Mouse (Mus musculus) heart, embryonic 13.5 days (tissue): Measurements from ENCODE around the gene 4931429L15Rik. TPM values are rescaled to one million over a fixed set of nuclear protein-coding genes. Genes with fewer than 3 reads are reported as not detected.
"Not testable (repeated sequence)": the region's sequence is repeated elsewhere in the genome, so short reads cannot be mapped to it uniquely, and the experiment has no call there.

ENCODE experiments used
- ATAC-seq: fragments of 200-750 bp; cut with Nextera tagmentation; 2 replicates; pipeline ENCODE4 v1.8.0; 2017; ENCODE audit warnings: moderate TSS enrichment; ENCODE audit not compliant: insufficient number of reproducible peaks, low FRiP score, low TSS enrichment; ENCODE audit errors: extremely low read depth
- H3K27ac ChIP-seq: fragments of 300-500 bp; sonication (generic); replicated peaks from 2 replicates; pipeline ENCODE4 v1.5.1; 2015; ENCODE audit warnings: moderate library complexity, mild to moderate bottlenecking, inconsistent platforms
- H3K27me3 ChIP-seq: fragments of 300-500 bp; sonication (generic); replicated peaks from 2 replicates; pipeline ENCODE4 v1.6.1; 2015; ENCODE audit warnings: mild to moderate bottlenecking, inconsistent platforms
- H3K36me3 ChIP-seq: fragments of 300-500 bp; sonication (generic); 2 replicates; pipeline ENCODE4 v1.6.1; 2015; ENCODE audit warnings: mild to moderate bottlenecking, inconsistent platforms
- H3K4me1 ChIP-seq: fragments of 300-500 bp; sonication (generic); 2 replicates; pipeline ENCODE4 v1.6.1; 2015; ENCODE audit warnings: inconsistent platforms
- H3K4me2 ChIP-seq: fragments of 300-500 bp; sonication (generic); 2 replicates; pipeline ENCODE4 v1.6.1; 2015; ENCODE audit warnings: inconsistent platforms, mild to moderate bottlenecking, moderate library complexity
- H3K4me3 ChIP-seq: fragments of 300-500 bp; sonication (generic); 2 replicates; pipeline ENCODE4 v1.5.1; 2015; ENCODE audit warnings: moderate library complexity, mild to moderate bottlenecking, inconsistent platforms
- H3K9ac ChIP-seq: fragments of 300-500 bp; sonication (generic); 2 replicates; pipeline ENCODE4 v1.6.1; 2015; ENCODE audit warnings: inconsistent platforms, mild to moderate bottlenecking, moderate library complexity
- H3K9me3 ChIP-seq: fragments of 300-500 bp; sonication (generic); 2 replicates; pipeline ENCODE4 v1.6.1; 2016; ENCODE audit warnings: inconsistent platforms
- WGBS: fragments of 180-500 bp; shearing (Covaris S2); methylation state at CpG from one replicate; pipeline ENCODE4 v1.1.7; 2015; ENCODE audit warnings: mixed read lengths; 5-methylcytosine and 5-hydroxymethylcytosine counted together
- polyA plus RNA-seq: library from polyadenylated mRNA; unstranded; fragments of >200 nt; fragmentation: Nextera tagmentation; extraction: Ambion mirVana; gene quantifications from 2 replicates; pipeline ENCODE4 v1.2.1, GENCODE M21; 2015

The 4931429L15Rik gene
- polyA plus RNA-seq, 1 experiment from 2014 or later, result not detected

DNA sequence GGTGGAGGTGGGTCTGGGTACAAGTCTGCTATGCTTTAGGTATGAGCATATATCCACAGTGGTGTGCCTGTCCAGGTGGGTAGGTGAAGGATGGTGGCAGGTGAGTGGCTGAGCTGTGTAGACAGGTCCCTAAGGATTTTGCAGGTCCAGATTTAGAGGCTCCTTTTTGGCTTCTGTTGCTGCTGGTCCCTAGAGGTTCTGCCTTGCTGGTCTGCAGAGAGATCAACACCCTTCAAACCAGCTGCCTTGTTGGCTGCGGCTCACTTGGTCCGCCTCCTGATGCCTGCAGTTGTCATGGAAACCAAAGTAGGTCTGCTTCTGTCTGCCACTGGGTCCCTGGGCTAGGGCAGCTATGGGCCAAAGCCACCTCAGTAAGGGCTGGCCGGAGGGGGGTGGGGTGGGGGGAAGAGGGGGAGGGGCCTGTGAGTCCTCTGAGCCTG lies 18.1 kb upstream of the 4931429L15Rik start:
- no peak; the same call in 1 of the 2 replicates for ATAC-seq
- 2% methylated on average over 3 of the region's 3 CpGs for WGBS
- Histone ChIP-seq H3K9me3 (no peaks in the 10 kb centered on the region), H3K27me3 (peaks cover 39% of the 10 kb centered on the region), H3K9ac (no peak overlapping the region), H3K4me3 (no peak overlapping the region), H3K4me1 (peaks cover 4% of the 10 kb centered on the region; the same call in 1 of the 2 replicates), H3K4me2 (no peak overlapping the region), H3K27ac (no peak overlapping the region), H3K36me3 (no peaks in the 10 kb centered on the region)

DNA sequence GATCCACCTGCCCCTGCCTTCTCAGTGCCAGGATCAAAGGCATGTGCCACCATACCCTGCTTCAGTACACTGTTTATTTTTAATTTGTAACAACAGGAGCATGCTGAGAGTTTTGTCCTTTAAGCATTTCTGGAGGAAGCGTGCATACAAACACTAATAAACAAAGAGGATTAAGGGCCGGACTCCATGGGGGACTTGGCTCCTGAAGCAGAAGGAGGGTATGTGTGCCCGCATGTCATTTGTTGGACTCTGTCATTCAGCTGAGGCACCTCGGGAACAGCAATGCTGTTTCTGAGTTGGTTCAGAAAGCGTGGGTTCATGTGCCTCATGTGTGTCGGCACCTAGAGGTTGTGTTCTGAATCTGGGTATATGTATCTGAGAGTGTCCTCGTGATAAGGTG lies 17.5 kb upstream of the 4931429L15Rik start:
- Histone ChIP-seq H3K9ac (no peak overlapping the region), H3K4me3 (no peak overlapping the region), H3K27ac (no peak overlapping the region), H3K36me3 (no peaks in the 10 kb centered on the region), H3K4me1 (peaks cover 4% of the 10 kb centered on the region; the same call in 1 of the 2 replicates), H3K9me3 (no peaks in the 10 kb centered on the region), H3K4me2 (no peak overlapping the region), H3K27me3 (peaks cover 44% of the 10 kb centered on the region)
- no peak for ATAC-seq
- 61% methylated on average over 7 of the region's 7 CpGs for WGBS

DNA sequence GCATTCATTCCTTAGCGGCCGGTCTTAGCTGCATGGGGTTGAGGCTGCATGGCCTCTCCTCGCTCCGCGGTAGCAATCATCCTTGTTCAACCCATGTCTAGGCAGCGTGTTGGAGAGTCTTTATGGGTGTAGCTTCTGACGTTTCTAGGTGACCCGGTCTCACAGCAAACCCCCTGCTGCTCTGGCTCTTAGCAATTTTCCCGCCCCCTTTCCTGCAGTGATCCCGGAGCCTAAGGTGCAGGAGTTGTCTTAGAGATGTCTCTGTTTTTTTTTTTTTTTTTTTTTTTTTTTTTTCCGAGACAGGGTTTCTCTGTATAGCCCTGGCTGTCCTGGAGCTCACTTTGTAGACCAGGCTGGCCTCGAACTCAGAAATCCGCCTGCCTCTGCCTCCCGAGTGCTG lies 16.5 kb upstream of the 4931429L15Rik start:
- WGBS, result 66% methylated on average over 13 of the region's 14 CpGs

DNA sequence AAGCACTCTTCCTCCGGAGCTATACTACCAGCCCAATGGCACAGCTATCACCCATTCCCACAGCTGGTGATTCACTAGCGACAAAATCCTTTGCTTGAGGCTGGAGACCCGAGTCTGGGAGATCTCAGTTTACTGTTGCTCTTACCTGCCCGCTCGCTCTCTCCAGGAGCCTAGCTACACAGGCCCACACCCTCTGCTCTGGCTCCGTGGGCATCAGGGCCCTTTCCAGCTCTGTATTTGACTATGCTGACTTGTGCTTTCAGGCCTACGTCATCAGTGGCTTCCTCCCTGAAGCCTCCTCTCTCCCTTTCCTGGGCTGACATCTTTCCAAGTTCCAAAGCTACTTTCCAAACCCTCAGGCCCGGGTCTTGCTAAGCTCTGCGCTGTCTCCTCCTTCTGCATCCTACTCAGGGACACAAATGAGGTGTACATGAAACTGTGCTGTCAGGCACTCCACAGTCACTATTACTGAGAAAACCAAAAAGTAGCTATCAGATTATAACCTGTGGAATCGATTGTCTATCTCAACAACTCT lies 15.7 kb upstream of the 4931429L15Rik start:
- Histone ChIP-seq H3K36me3 (no peaks in the 10 kb centered on the region), H3K9me3 (no peaks in the 10 kb centered on the region), H3K4me3 (no peak overlapping the region), H3K27me3 (peaks cover 42% of the 10 kb centered on the region), H3K4me1 (peaks cover 4% of the 10 kb centered on the region; the same call in 1 of the 2 replicates), H3K9ac (no peak overlapping the region), H3K4me2 (no peak overlapping the region), H3K27ac (no peak overlapping the region)
- ATAC-seq, result no peak
- 65% methylated on average over 10 of the region's 10 CpGs for WGBS

More for the DNA sequence above, 16.5 kb upstream of the 4931429L15Rik start:
- H3K36me3 ChIP-seq, H3K4me1 ChIP-seq, H3K4me3 ChIP-seq, H3K9me3 ChIP-seq, H3K27ac ChIP-seq, H3K4me2 ChIP-seq, ATAC-seq, H3K9ac ChIP-seq: not testable (repeated sequence)
- H3K27me3 ChIP-seq, result peaks cover 42% of the 10 kb centered on the region

DNA sequence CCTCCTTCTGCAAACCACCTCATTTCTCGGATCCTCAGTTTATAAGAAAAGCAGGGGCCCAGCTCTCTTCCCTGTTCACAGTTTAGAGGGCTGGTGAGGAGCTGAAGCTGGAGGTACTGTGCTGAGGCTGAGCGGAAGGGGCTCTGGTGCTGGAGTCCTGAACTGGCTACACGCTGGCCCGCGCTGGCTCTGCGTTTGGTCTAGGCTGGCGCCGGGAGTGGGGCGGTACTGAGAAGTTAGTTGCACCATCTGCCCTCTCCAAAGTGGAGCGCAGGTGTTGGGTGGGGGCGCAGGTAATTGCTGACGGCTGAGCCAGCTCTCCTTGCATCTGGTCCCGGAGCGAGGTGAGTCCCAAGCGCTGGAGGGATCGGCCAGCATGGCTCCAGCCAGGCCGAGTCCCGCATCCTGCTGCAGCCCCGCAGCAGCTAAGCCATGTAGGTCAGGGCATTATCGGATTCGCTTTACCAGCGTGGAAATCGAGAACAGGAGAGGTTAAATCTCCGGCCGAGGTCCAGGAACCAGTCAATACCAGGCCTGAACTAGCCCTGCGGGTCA lies 14.8 kb upstream of the 4931429L15Rik start:
- Histone ChIP-seq H3K4me2 (no peak overlapping the region), H3K9ac (no peak overlapping the region), H3K36me3 (no peaks in the 10 kb centered on the region), H3K4me3 (no peak overlapping the region), H3K4me1 (peaks cover 10% of the 10 kb centered on the region), H3K9me3 (no peaks in the 10 kb centered on the region), H3K27ac (no peak overlapping the region), H3K27me3 (peaks cover 48% of the 10 kb centered on the region)
- no peak for ATAC-seq
- WGBS, result 27% methylated on average over 26 of the region's 26 CpGs

DNA sequence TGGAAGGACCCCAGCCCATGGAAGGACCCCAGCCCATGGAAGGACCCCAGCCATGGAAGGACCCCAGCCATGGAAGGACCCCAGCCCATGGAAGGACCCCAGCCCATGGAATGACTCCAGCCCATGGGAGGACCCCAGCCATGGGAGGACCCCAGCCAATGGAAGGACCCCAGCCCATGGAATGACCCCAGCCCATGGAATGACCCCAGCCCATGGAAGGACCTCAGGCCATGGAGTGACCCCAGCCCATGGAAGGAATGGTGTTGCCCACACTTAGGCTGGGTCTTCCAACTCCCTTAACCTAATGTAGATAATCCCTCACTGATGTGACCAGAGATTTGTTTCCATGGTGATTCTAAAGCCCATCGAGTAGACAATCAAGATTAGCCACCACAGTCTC lies 11.5 kb upstream of the 4931429L15Rik start:
- peaks cover 40% of the 10 kb centered on the region for H3K27me3 ChIP-seq
- no peak overlapping the region for H3K4me3 ChIP-seq
- H3K27ac ChIP-seq, result no peak overlapping the region
- ATAC-seq, result no peak
- H3K9me3 ChIP-seq, result no peaks in the 10 kb centered on the region
- WGBS, result 61% methylated on average over 1 of the region's 1 CpGs
- peaks cover 20% of the 10 kb centered on the region for H3K4me1 ChIP-seq
- no peak overlapping the region for H3K9ac ChIP-seq
- H3K4me2 ChIP-seq, result no peak overlapping the region
- H3K36me3 ChIP-seq, result no peaks in the 10 kb centered on the region

DNA sequence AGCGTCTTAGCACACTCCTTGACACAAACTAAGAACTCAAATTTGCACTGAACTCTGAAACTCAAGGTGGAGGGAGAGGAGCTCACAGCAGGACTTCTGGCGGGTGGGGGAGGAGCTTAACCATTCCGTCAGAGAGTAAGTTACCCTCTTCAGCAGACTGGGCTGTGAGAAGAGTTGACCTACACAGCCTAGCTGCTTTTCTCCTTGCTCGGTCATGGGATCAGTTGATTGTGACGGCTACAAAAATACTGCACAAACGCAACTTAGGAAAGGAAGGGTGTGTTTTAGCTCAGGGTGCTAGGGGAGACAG lies 10.8 kb upstream of the 4931429L15Rik start:
- 36% methylated on average over 6 of the region's 6 CpGs for WGBS
- Histone ChIP-seq H3K4me2 (peak overlapping the region; percentile 24), H3K27me3 (peaks cover 37% of the 10 kb centered on the region), H3K9me3 (no peaks in the 10 kb centered on the region), H3K27ac (no peak overlapping the region), H3K4me1 (peaks cover 20% of the 10 kb centered on the region), H3K4me3 (no peak overlapping the region), H3K36me3 (no peaks in the 10 kb centered on the region), H3K9ac (no peak overlapping the region)
- ATAC-seq, result no peak

DNA sequence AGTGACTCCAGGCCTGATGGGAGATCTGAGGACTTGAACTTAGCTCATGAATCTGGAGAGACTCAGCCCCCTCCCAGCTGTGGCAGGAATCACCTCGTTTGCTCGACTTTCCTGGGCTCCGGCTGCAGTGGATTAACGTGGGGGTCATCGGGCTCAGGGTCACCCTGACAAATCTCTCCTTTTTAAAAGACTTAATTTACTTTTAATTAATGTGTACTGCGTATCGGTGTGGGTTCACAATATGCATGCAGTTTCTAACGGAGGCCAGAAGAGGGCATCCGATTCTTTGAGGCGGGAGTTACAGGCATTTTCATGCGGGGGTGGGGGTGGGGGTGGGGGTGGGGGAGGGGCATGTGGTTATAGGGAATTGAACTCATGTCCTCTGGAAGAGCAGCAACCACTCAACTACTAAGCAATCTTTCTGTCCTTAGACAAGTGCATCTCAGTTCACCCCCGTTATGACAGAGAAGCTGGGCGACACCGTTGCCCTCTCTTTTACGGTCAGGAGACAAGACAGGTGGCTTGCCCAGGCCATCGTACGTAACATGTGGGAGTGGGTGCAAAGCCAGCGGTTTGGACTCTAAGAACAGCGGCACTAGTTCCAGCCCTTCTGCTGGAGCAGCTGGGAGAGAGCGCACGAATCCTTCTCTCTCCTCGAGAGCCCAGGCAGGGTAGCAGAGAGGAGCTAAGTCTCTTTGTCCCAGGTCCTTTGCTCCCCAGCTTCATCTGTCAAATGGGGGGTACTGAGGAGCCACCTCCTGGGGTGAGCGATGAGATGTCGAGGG lies 10.2 kb upstream of the 4931429L15Rik start:
- no peak for ATAC-seq
- peak overlapping the region; percentile 82 for H3K4me2 ChIP-seq
- H3K4me1 ChIP-seq, result peaks cover 20% of the 10 kb centered on the region
- H3K9me3 ChIP-seq, result no peaks in the 10 kb centered on the region
- no peak overlapping the region for H3K27ac ChIP-seq
- WGBS, result 15% methylated on average over 24 of the region's 24 CpGs
- no peaks in the 10 kb centered on the region for H3K36me3 ChIP-seq
- H3K27me3 ChIP-seq, result peaks cover 31% of the 10 kb centered on the region
- no peak overlapping the region for H3K9ac ChIP-seq
- no peak overlapping the region for H3K4me3 ChIP-seq

DNA sequence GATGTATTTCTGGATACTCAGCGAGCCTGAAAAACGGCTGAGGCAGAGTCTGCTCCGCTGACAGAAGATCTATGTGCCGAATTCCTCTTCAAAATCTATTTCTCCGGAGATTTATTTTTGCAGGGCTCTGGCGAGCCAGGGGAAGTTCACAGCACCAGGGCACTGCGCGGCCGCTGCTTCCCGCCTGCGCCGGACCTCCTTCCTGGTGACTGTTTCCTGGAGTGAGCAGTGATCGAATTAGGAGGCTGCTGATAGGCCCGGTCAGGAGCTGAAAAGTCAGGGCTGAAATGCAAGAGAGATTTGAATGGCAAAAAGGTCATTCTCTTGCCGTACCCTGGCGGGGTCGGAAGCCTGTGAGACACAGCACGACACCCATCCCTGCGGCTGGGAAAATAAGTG lies 9.5 kb upstream of the 4931429L15Rik start:
- H3K9me3 ChIP-seq, result no peaks in the 10 kb centered on the region
- peaks cover 20% of the 10 kb centered on the region for H3K4me1 ChIP-seq
- peak overlapping the region; percentile 82 for H3K4me2 ChIP-seq
- no peaks in the 10 kb centered on the region for H3K36me3 ChIP-seq
- WGBS, result 3% methylated on average over 19 of the region's 19 CpGs
- peak overlapping the region; percentile 80 for H3K9ac ChIP-seq
- H3K27ac ChIP-seq, result peak overlapping the region; percentile 67
- peak overlapping the region; percentile 53 for H3K4me3 ChIP-seq
- H3K27me3 ChIP-seq, result peaks cover 24% of the 10 kb centered on the region
- no peak for ATAC-seq

DNA sequence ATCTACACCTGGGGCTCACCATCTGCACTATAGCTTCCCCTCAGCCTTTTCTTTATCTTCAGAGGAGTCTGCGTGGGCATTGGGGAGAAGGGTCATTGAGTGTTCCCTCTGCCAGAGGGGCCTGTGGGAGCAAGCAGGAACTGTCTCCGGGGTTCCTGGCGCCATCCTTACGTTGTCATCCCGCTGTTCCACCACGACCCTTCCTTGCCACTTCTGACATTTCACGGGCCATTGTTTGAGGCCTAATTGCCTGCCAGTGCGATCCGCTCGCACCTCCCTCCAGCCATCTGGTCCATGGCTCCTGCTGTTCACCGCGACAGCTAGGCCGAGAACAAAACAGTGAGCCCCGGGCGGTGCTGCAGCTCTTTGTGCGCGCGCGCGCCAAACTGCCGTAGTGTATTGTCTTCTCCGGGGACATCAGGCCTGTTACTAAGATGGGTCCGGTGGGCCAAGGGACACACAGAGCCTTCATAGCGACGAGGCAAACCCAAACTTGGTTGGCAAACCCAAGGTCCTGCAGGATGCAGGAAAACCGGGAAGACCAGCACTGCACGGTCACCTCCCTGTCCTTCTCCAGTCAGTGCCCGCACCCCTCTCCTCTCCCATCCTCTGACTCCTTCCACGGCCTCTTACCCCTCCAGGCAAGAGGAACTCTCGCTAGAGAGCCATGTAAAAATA lies 8.9 kb upstream of the 4931429L15Rik start:
- H3K36me3 ChIP-seq, result no peaks in the 10 kb centered on the region
- H3K9ac ChIP-seq, result peak overlapping the region; percentile 80
- peak overlapping the region; percentile 67 for H3K27ac ChIP-seq
- ATAC-seq, result no peak
- peaks cover 19% of the 10 kb centered on the region for H3K27me3 ChIP-seq
- WGBS, result 5% methylated on average over 30 of the region's 30 CpGs
- peaks cover 20% of the 10 kb centered on the region for H3K4me1 ChIP-seq
- H3K9me3 ChIP-seq, result no peaks in the 10 kb centered on the region
- H3K4me3 ChIP-seq, result peak overlapping the region; percentile 53
- H3K4me2 ChIP-seq, result peak overlapping the region; percentile 82

DNA sequence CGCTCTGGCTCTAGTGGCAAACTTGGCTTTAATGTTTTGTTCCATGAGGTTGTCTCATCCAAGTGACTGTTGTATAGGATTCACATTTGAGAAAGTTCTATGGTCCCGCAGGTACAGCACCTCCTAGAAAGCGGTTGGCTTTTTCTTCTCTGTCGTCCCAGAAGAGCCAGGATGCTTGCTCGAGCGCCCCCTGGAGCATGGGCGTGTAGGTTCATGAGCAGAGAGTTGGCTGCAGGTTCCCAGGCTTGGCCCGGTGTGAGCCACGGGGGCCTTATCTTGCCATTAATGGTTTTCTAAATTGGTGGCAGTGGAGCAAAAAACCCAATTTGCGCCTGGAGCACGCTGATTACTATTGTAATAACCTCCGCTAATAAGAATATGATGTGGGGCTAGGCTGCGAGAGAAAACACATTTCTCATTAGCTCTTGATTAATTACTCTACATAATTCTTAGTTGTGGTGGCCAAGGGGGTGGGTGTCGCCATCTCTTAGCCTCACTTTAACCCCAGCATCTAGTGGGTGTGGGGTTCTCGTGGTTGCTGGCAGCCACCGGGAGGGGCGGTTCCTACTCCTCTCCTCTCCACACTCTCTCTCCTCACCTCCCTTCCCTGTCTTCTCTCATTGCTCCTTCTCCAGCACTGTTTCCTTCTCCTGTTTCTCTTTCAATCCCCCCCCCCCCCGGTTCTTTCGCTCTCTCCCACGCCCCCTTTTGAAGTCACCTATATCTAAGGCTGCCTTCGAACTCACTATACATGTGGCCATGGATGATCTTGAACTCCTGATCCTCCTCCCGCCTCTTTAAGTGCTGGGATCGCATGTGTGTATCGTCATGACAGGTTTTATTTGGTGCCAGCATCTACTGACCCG lies 8.2 kb upstream of the 4931429L15Rik start:
- no peak for ATAC-seq
- H3K36me3 ChIP-seq, result no peaks in the 10 kb centered on the region
- no peak overlapping the region for H3K27ac ChIP-seq
- 60% methylated on average over 25 of the region's 25 CpGs for WGBS
- H3K4me3 ChIP-seq, result peak overlapping the region; percentile 53
- peak overlapping the region; percentile 80 for H3K9ac ChIP-seq
- peaks cover 14% of the 10 kb centered on the region for H3K27me3 ChIP-seq
- peaks cover 20% of the 10 kb centered on the region for H3K4me1 ChIP-seq
- H3K4me2 ChIP-seq, result peak overlapping the region; percentile 82
- no peaks in the 10 kb centered on the region for H3K9me3 ChIP-seq
